Mouse (Mus musculus) embryo, embryonic 10.5 days (tissue): ENCODE results near the gene Ppat.
"Not testable (repeated sequence)": the region's sequence is repeated elsewhere in the genome, so short reads cannot be mapped to it uniquely, and the experiment has no call there.

Experiments used
- DNase-seq: peaks from one replicate; pipeline ENCODE4 v3.0.0-alpha.2; 2015; ENCODE audit warnings: low spot score

Gene Ppat

DNA sequence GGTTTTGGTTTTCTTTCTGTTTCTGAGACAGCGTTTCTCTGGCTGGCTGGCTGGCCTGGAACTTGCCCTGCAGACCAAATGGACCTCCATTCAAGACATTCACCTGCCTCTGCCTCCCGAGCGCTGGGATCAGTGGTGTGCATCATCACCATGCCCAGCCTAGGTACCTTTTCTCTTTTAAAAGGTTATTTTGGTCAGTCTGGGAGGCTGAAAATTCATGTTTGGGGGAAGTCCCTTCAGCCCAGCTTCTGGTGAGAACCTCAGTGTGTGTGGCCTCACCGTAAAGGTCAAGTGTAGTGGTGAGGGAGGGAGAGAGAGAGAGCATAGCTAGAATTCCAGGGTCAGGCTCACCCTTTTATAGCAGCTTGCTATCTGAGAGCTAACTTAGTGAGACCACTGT lies 3.6 kb downstream of the Ppat start:
- DNase-seq, result no peak

DNA sequence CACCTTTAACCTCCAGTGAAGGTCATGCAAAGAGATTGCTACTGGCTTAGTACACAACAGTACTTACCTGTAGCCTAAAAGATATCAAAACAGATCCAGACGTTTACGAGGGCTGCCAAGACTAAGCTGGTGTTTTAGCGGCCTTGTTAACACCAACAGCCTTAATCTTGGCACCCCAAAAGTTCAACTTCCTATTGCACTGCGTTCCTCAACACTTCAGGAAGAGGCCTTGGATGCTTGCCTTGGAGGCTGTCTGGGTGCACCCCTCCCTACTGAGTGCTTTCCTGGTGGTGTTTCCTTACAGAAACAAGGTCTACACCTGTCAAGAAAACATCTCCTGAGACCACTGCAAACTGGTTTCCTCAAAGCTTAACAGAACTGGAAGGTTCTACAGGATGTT lies 4.2 kb downstream of the Ppat start:
- no peak for DNase-seq

DNA sequence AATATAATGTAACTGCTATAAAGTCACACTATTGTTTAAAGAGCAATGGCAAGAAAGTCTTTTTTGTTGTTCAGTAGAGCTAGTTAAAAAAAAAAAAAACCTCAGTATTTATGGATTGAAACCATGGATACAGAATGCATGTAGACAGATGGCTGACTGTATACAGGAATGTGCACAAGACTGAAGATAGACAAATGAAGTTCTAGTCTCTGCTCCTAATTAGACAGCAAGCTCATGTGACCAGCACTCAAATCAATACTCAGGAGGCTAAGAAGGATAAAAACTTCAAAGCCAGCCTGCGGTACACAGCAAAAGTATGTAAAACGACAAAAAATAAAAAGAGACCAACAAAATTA lies 5.7 kb downstream of the Ppat start:
- no peak for DNase-seq

DNA sequence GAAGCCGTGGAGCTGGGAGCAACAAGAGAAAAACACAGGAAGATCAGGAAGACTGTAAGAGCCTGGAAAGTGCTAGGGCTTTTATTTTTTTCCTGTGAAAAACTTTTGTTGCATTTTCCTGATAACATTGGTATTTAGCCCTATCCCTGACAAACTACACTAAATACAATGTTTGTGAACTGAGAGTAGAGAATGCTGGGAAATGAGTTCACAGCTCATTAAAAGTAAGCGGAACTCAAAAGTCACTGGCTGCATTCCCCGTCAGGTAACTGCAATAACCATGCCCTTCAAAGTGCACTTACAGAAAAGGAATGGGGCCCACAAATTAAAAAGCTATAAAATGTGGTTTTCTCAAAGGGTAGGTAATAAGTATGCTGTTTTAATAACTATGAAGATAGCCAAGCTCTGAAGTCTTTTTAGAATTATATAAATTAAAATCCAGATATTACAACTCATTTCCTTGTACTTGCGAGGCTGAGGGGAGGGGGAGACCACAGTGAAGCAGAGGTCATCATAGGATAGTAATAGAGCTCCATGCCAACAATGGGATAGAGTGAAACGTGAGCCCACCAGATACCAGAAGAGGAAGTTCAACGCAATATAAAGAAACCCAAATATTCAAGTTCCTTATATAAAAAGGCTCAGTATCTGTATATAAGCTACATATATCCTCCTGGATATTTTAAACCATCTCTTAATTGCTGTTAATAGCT lies 6.3 kb downstream of the Ppat start:
- DNase-seq, result no peak

DNA sequence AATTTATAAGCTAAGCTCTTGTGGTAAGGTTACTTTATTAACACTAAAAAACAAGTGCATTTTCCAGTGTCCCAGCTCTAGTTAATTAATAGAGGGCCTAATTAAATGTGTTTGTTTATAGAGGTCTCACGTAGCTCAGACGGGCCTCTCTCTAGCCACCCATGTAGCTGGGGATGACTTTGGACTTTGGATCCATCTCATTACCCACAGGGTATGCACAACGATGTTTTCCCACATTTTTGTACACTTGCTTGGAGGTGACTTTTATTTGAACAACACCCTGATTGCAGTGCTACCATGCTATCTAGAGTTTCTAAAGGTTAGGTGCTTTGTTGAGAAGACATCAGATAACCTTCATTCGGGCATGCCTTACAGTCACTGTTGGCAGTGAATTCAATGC lies 8.9 kb downstream of the Ppat start:
- DNase-seq, result no peak

DNA sequence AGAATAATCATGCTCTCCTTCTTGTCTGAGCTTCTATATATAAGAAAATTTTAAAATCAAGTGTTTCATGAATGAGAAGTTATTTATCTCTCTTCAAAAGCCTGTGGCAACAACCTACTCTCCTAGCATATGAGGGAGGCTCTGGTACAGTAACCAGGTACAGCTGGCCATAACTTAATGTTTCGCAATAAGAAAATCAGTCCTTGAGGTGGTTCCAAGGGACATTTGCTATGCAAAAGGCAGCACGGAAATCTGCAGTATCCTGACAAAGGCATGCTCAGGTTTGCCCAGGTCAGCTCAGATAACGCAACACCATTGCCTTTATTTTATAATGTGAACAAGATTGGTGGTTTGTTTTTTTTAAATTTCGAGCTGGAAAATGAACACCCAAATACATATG lies 9.4 kb downstream of the Ppat start:
- no peak for DNase-seq

DNA sequence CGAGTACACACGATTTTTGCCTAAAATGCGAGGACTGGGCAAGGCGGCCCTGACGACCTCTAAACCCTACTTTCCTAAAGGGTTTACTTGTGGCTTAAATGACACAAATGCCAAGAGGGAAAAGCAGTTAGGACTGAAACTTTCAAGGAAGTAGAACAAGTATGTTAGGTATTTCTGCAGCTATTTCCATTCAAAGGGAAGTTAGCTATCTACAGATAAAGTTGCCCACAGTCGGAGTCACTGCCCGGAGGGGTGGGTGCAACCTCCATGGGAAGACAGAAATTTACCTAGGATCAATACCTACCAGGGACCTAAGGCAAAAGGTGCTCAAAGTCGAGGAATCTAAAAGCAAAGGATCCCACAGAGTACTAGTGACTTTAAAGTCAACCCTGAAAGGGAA lies 11.7 kb downstream of the Ppat start:
- DNase-seq, result no peak

DNA sequence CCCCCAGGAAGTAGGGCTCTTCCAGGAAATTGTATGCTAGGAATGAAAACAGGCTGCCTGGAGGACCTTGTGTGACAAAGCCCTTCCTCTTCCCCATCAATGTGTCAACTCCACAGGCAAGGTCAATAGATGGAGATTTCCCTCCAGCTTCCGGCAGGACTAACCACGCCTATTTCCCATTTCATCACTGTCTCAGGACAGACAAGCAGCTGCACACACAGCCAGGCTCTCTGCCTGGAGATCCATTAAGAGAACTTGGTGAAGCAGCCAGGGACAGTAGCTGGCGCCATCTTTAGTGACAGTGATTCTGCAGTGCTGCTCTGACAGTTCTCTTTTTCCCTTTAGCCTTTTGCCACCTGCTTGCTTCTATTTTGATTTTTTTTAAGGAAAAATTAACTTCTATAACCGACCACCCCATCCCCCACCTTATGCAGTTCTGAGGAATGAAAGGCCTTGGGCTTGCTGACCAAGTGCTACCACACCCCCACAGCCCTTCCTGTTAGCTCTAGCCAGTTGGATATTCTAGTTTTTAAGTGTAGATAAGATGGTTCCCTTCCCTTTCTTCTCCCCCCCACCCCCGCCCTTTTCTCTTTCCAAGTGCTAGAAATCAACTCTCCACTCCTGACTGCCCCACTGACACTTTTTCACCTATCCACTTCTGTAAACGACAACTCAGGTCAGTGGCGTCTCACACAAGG lies 22.0 kb downstream of the Ppat start:
- peak; percentile 32 for DNase-seq

DNA sequence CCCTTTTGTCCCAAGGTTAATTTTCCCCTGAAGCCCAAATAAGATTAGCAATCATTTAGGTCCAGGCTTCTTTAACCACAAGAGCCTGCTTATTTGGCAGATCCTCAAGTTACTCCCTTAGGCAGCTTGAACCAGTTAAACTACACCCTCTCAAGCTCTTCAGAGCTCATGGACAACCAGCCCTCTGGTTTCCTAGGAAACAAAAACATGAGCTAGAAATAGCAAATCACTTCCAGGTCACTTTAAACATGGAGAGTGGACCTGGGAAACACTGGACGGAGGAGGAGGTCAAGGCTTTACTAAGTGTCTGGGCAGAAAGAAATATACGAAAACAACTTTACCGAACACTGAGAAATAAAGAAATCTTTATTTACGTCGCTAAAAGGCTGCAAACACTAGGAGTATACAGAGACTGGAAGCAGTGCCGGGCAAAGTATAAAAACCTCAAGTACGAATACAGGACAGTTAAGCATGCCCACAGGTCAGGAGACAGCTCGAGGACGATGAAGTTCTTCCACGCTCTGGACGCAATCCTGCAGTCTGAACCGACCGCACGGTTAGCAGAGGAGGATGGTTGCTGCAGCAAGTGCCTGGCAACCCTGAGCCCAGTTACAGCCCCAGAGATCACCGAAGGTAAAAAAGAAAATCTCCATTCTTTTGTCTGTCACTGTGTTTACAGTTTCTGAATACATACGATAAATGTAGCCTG lies 23.1 kb downstream of the Ppat start:
- DNase-seq, result peak; percentile 36

DNA sequence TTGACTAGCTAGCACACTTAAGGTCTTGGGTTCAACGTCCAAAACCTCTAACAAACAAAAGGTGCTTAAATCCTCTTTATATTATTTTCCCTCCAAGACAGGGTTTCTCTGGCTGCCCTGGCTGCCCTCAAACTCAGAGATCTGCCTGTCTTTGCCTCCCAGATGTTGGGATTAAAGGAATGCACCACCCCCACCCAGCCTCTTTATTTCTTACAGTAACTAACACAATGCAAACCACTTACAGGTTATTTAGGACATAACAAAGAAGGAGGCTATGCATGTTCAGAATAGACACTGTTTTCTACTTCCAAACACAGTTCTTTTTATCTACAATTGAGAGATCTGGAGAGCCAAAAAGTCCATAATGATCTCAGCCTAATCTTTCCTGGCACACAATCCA lies 27.1 kb downstream of the Ppat start:
- no peak for DNase-seq

DNA sequence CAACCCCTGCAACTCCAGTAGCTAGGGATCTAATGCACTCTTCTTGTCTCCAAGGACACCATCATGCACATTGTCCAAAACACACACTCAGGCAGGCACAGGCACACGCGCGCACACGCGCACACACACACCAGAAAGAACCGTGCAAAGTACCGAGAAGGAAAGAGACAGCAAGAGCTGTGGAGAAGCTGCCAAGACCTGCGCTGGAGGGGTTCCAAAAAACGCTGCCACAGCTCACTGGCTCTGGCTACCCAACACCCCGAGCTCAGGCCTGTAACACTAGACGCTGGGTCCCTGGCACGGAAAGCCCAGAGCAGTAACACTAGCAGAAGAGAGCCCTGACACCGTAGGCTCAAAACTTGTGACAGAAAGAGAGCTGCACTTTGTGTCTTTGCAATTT lies 27.9 kb downstream of the Ppat start:
- no peak for DNase-seq

DNA sequence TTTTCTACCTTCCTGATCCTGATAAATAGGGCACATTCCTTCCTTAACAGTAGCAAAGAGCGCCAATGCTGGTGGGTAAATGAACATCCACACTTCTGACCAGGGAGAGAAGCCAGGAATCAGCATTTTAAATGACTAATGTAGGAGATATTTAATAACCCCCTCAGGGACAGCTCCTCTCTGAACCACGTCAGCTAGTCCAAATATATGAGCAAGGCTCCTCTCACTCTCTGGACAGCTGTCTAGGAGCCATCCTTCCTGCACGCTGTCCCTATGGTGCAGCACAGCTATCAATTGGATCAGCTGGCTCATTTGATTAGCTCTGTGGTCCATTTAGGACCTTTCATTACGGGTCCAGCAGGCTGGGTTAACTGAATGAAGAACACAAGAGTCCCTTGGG lies 28.5 kb downstream of the Ppat start:
- DNase-seq, result no peak

DNA sequence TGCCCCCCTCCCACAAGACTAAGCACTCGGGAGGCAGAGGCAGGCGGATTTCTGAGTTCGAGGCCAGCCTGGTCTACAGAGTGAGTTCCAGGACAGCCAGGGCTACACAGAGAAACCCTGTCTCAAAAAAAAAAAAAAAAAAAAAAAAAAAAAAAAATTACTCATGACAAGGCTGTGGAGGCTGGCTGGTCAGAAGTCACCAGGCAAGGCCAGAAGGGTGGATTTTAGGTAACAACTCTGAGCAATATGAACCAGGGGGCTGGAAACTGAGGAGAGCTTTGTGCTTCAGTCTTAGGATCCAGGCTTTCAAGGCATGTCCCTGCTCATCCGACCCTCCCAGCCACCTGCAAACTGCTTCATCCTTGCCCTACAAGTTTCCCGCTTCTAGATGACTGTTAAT lies 38.9 kb downstream of the Ppat start:
- DNase-seq, result not testable (repeated sequence)

DNA sequence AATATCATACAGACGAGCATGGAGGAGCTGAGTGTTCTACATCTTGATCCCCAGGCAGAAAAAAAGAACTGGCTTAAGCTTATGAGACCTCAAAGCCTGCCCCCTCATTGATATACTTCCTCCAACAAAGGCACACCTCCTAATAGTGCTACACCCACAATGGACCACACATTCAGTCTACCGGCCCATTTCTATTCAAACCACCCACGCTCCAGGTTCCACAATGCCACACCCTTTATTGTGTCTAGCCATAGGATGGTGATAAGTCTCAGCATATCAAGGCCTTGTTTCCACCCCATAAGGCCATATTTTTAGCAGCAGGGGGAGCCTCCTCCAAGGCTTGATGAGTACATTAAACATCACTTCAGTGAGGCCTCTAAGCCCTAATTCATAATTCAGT lies 40.6 kb downstream of the Ppat start:
- DNase-seq, result no peak

DNA sequence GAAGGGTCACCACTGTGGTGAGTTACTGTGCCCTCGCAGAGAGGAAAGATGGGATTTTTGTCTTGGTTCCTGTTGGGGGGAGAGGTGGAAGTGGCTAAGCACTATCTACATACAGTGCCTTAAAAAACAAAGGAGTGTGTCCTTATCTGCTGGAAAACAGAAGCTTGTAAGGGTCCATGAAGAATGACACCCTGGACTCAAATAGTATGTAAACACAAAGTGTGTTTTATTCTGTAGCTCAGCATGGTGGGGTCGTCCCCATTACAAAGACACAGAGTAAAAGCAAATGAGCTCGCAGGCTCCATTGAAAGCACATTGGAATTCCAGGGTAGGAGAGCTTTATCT lies 45.3 kb downstream of the Ppat start:
- no peak for DNase-seq

DNA sequence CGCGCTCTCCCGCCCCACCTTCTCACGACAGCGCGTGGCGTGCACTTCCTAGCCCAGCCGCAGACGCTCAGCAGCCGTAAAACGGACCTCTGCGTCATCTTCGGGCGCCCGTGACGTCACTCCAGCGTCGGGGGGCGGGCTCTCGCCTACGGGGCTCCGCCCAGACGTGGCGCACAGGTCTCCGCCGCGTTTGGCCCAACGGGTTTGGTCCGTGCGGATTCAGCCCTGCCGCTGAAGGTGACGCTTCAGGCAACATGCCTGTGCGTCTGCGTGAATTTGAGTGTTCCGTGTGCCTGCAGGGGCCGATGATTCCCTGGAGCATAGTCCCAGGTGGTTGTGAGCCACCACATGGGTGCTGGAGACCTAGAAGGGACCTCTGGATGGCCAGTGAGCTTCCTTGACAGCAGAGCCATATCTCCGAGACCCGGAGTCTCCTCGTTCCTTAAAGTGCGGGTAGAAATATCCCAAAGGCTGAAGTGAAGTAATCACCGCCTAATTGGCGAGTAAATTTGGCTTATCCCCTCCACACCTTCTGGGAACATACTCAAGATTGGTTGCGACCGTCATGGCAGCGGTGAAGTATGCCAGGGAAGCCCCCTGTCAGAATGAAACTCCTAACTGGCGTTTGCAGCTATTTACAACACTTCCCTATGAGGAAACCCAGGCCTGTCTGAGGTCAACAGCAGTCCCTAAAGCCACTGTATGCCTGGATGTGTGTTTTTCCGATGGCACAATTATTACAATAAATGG lies 45.8 kb downstream of the Ppat start, which contains the start of gene Aasdh:
Aasdh (minus strand) TSS at position 110 of the 750 bp plus-strand sequence.
- DNase-seq, result peak; percentile 97

DNA sequence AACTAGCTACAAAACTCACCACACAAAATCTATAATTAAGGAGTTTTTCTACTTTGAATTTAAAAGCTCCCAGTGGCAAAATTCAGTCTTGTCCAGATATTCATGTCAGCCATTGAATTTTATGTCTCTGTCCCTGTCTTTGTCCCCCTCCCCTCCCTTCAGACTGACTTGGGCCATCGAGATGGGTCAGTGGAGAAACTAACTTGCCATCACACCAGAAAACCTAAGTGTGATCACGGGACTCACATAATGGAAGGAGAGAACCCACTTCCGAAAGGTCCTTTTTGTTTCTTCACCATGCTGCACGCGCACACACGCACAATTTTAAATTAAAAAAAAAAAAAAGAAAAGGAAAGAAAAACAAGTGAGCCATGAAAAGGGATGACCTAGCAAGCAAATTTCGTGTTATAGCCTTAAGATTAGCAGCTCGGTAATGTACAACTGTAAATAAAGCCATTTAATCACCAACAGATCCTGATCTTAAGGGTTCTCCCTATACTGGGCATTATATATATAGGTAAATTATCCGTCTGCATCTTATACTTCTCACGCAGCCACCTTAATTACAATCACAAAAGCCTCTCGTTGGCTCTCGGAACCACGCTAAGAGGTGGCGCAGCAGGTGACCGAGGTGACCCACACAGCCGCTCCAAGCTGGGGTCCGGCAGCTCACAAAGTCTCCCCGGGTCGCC lies 46.5 kb downstream of the Ppat start:
- peak; percentile 54 for DNase-seq

DNA sequence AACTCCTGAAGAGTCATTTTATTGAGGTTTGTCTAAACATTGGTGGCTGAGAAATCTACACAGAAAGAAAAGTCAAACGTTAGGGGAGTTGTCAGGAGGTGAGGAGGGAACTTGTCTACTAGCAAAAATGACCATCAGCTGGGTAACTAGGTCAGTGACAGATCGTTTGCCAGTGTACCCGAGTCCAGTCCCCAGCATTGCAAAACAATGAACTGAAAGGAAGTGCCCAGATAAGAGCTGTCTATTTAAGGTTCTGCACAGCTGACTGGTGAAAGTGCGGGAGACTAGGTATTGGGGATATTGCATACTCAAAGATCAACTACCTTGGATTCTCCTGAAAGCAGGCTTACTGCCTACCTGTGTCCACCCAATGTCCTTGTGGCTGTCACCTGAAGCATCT lies 49.2 kb downstream of the Ppat start:
- no peak for DNase-seq

DNA sequence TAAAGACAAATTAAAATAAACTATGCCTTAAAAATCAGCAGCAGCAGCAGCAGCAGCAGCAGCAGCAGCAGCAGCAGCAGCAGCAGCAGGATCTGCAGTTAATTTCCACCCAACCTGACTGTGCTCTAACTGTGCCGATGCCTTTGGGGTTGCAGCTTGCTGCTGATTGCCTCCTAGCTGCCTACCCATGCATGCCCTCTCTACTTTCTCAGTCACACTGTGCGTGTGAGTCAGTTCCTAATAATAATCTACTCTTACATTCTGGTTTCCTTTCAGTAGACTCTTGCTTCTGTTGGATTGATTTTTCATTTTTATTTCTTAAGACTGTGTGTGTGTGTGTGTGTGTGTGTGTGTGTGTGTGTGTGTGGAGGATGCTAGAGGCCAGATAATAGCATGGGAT lies 58.3 kb downstream of the Ppat start:
- DNase-seq, result no peak

DNA sequence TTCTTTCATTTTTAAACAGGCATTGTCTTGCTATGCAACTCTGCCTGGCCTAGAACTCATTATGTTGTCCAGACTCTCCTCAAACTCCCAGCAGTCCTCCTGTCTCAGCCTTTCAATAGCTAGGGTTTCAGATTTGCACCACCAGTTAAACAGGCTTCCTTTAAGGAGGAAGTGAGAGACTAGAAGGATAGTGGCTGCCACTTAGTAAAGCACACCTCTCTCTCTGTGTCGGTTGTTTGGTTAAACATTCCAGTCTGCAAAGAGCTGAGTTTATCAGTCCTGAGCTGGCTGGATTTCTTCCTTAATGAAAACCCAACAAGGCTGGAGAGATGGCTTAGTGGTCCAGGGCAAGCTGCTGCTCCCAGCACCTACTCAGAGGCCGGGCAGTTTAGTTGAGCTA lies 58.8 kb downstream of the Ppat start:
- DNase-seq, result no peak

DNA sequence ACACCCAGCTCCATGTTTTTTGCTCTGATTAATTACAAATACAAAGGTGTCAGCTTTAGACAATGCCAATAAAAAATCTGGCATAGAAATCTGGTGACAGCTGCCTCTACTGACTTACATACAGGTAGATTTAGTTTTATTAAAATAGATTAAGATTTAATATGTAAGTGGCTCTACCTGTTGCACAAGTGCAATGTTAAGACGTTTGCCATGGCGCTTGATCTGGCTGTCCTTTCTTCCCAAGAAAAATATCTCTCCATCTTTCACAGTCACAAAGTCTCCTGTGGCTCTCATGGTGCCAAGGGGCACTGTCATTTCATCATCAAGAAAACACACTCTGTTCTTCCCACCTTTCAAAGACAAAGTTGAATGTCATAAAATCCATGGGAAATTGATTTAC lies 64.4 kb downstream of the Ppat start:
- no peak for DNase-seq

DNA sequence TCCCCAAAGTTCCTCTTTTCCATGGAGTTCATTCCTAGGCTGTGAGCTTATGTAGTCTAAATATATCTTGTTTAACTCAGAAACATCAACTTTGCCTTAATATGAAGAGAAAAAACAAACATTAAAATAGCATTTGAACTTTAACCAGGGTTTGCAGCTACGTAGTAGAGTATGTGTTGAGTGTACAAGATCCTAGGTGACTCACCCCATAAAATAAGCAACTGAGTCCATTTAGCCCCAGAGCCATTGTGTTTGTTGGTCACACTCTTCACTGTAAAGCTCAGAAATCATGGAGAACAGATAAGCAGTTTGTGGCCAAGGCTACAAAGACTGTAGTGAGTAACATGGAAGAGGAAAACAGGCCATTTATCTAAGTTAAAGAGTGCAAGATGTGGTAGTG lies 67.3 kb downstream of the Ppat start:
- no peak for DNase-seq
